24 mouse cellular contexts compared by ENCODE assay signal in genomic region chr17:83690418-83690817, GRCm38 (mm10). TPM values are rescaled to one million over a fixed set of nuclear protein-coding genes. Genes with fewer than 3 reads are reported as not detected.
DNase-seq lines count a peak whose midpoint lies in the region; ATAC-seq and TF ChIP-seq lines count a peak whose summit lies in the region.
"Had no signal": no experiment of that assay in that cellular context is flagged by ENCODE, and none has a peak within 500 bp of the region (broad histone marks: within the 10 kb centered on the region; RNA-seq: fewer than 3 reads in every experiment).

No protein-coding gene starts in this region.

- peaks cover 9% of the 10 kb centered on the region for H3K9me3 ChIP-seq in heart, embryonic 12.5 days (replicated peaks)
- no peaks in the 10 kb centered on the region for H3K9me3 ChIP-seq in ES-Bruce4 (replicated peaks; ENCODE audit: control insufficient read depth, insufficient read depth, low read length, poor library complexity, severe bottlenecking)
- H3K9me3 ChIP-seq: embryonic facial prominence, embryonic 12.5 days; hindbrain, embryonic 13.5 days had no signal

- no peaks in the 10 kb centered on the region for H3K36me3 ChIP-seq in heart, embryonic 12.5 days
- no peaks in the 10 kb centered on the region for H3K36me3 ChIP-seq in ES-Bruce4 (ENCODE audit: control insufficient read depth, insufficient read depth, low read length, poor library complexity, severe bottlenecking)
- H3K36me3 ChIP-seq: embryonic facial prominence, embryonic 12.5 days; hindbrain, embryonic 13.5 days; limb, embryonic 13.5 days; midbrain, embryonic 10.5 days had no signal

- 11% methylated on average over 2 of the region's 2 CpGs for WGBS in heart, embryonic 12.5 days

- H3K27ac ChIP-seq in heart, embryonic 12.5 days (ENCODE audit: poor library complexity, severe bottlenecking), result peak overlapping the region; percentile 32; the same call in 1 of the 2 replicates
- H3K27ac ChIP-seq in ES-Bruce4 (ENCODE audit: insufficient read depth, low read length), result peak overlapping the region; percentile 42
- H3K27ac ChIP-seq: embryonic facial prominence, embryonic 12.5 days; hindbrain, embryonic 13.5 days; limb, embryonic 13.5 days; midbrain, embryonic 10.5 days; stomach, postnatal 0 days had no signal

- peaks cover 15% of the 10 kb centered on the region for H3K4me1 ChIP-seq in heart, embryonic 12.5 days (replicated peaks)
- peaks cover 5% of the 10 kb centered on the region for H3K4me1 ChIP-seq in ES-Bruce4 (ENCODE audit: control insufficient read depth, insufficient read depth, low read length)
- H3K4me1 ChIP-seq: embryonic facial prominence, embryonic 12.5 days; hindbrain, embryonic 13.5 days; limb, embryonic 13.5 days; midbrain, embryonic 10.5 days had no signal

- no peak for ATAC-seq in heart, embryonic 12.5 days (ENCODE audit: insufficient number of reproducible peaks, low FRiP score)
- ATAC-seq: activated CD4-positive, CD25-positive, alpha-beta regulatory T cell, adult 4 months; forebrain, embryonic 14.5 days had no signal

- no peak overlapping the region for H3K4me3 ChIP-seq in heart, embryonic 12.5 days
- no peak overlapping the region for H3K4me3 ChIP-seq in ES-Bruce4 (ENCODE audit: low read depth, low read length)
- H3K4me3 ChIP-seq: embryonic facial prominence, embryonic 12.5 days; hindbrain, embryonic 13.5 days; limb, embryonic 13.5 days; midbrain, embryonic 10.5 days had no signal

- peak; percentile 81 for TF ChIP-seq EP300 in ES-Bruce4 (IDR thresholded peaks at IDR 0.05; ENCODE audit: insufficient read depth, low read depth, low read length)

- no peak overlapping the region for H3K9ac ChIP-seq in heart, embryonic 12.5 days
- no peak overlapping the region for H3K9ac ChIP-seq in ES-Bruce4 (ENCODE audit: low read depth, poor library complexity, severe bottlenecking)
- H3K9ac ChIP-seq: embryonic facial prominence, embryonic 12.5 days; hindbrain, embryonic 13.5 days; limb, embryonic 13.5 days; lung, embryonic 14.5 days had no signal

- H3K4me2 ChIP-seq in heart, embryonic 12.5 days, result no peak overlapping the region
- H3K4me2 ChIP-seq: embryonic facial prominence, embryonic 12.5 days; hindbrain, embryonic 13.5 days; limb, embryonic 13.5 days; lung, embryonic 14.5 days had no signal

- DNase-seq in heart, postnatal 4 days, result no peak
- DNase-seq in ZHBTc4 (ENCODE audit: low read depth, low spot score), result peak; percentile 75
- peak; percentile 39 for DNase-seq in thymus, postnatal 25 days
- DNase-seq in lung, postnatal 4 days, result no peak
- no peak for DNase-seq in cerebellum, postnatal 14 days
- DNase-seq: adrenal gland, postnatal 10 days; cerebellum, adult 9-11 months; gastrocnemius, postnatal 10 days; heart, adult 11 months; heart, postnatal 10 days; layer of hippocampus, postnatal 36 days; lung, embryonic 14.5 days; lung, postnatal 36 days had no signal

- TF ChIP-seq CTCF in ES-Bruce4 (IDR thresholded peaks at IDR 0.05; ENCODE audit: low read depth, low read length), result no peak

- no peaks in the 10 kb centered on the region for H3K27me3 ChIP-seq in heart, embryonic 12.5 days (replicated peaks)
- H3K27me3 ChIP-seq in ES-Bruce4 (ENCODE audit: control insufficient read depth, insufficient read depth, low read length, poor library complexity, severe bottlenecking), result no peaks in the 10 kb centered on the region
- H3K27me3 ChIP-seq: embryonic facial prominence, embryonic 12.5 days; hindbrain, embryonic 13.5 days; limb, embryonic 13.5 days had no signal

- TF ChIP-seq POLR2A in ES-Bruce4 (IDR thresholded peaks at IDR 0.05; ENCODE audit: insufficient read depth, low read length), result no peak

RNA-seq across cellular contexts. Expression of gene Mta3, which starts 15.5 kb away (rescaled TPM):
- polyA plus RNA-seq in heart, embryonic 12.5 days (2016; fragmentation: Nextera tagmentation; extraction: Ambion mirVana), result 42.8 and 47.7 TPM in 2 replicates
- 10 to 100 TPM; 35.3 to 35.6 TPM for total RNA-seq in heart, postnatal 4 days (2021)
- polyA plus RNA-seq in ES-Bruce4 (2011; ENCODE audit: insufficient read depth, insufficient read length, low read depth, missing spikeins), result 162 and 164 TPM in 2 replicates

RNA-seq across cellular contexts. Expression of gene Kcng3, which starts 58.7 kb away (rescaled TPM):
- not detected in 2 replicates for polyA plus RNA-seq in heart, embryonic 12.5 days (2016; fragmentation: Nextera tagmentation; extraction: Ambion mirVana)
- not detected for total RNA-seq in heart, postnatal 4 days (2021)
- polyA plus RNA-seq in ES-Bruce4 (2011; ENCODE audit: insufficient read depth, insufficient read length, low read depth, missing spikeins), result 1.1 and 1.3 TPM in 2 replicates
- total RNA-seq: heart, postnatal 10 days had no signal
- polyA plus RNA-seq: embryonic facial prominence, embryonic 12.5 days; forebrain, embryonic 14.5 days; intestine, embryonic 14.5 days; kidney, embryonic 14.5 days; limb, embryonic 13.5 days; lung, embryonic 14.5 days; midbrain, embryonic 10.5 days; stomach, postnatal 0 days had no signal

Comparison
In these comparisons a context has a peak if more than half of its experiments do, and no peak if none do; other contexts are left out.
1. DNase-seq: peak in ZHBTc4 (single experiment) and thymus, postnatal 25 days (single experiment); none in heart, postnatal 4 days (single experiment), lung, postnatal 4 days (0 of 2) and cerebellum, postnatal 14 days (0 of 2).